37 mouse cellular contexts compared by ENCODE assay signal in genomic region chr2:164700959-164701358, GRCm38 (mm10). TPM values are rescaled to one million over a fixed set of nuclear protein-coding genes. Genes with fewer than 3 reads are reported as not detected.
"Had no signal": no experiment of that assay in that cellular context is flagged by ENCODE, and none has a peak within 500 bp of the region (broad histone marks: within the 10 kb centered on the region; RNA-seq: fewer than 3 reads in every experiment).

No protein-coding gene starts in this region.

- H3K4me2 ChIP-seq: heart, embryonic 12.5 days; hindbrain, embryonic 13.5 days; hindbrain, embryonic 15.5 days; limb, embryonic 13.5 days; liver, embryonic 11.5 days; liver, embryonic 13.5 days; liver, embryonic 15.5 days had no signal

- H3K9ac ChIP-seq: heart, embryonic 12.5 days; hindbrain, embryonic 13.5 days; hindbrain, embryonic 15.5 days; limb, embryonic 13.5 days; liver, embryonic 13.5 days; liver, embryonic 15.5 days had no signal

- H3K27ac ChIP-seq: heart, embryonic 10.5 days; hindbrain, embryonic 13.5 days; hindbrain, embryonic 15.5 days; hindbrain, postnatal 0 days; layer of hippocampus, adult 2 months; left cerebral cortex, adult 2 months; limb, embryonic 13.5 days; liver, embryonic 13.5 days; liver, embryonic 15.5 days had no signal

- H3K9me3 ChIP-seq: heart, embryonic 10.5 days; heart, embryonic 12.5 days; hindbrain, embryonic 13.5 days; hindbrain, embryonic 15.5 days; liver, embryonic 15.5 days had no signal

- ATAC-seq: hindbrain, postnatal 0 days had no signal

- H3K4me3 ChIP-seq: heart, embryonic 10.5 days; heart, embryonic 12.5 days; hindbrain, embryonic 13.5 days; hindbrain, embryonic 15.5 days; layer of hippocampus, adult 2 months; left cerebral cortex, adult 2 months; limb, embryonic 13.5 days; liver, embryonic 13.5 days; liver, embryonic 15.5 days had no signal

- H3K27me3 ChIP-seq: heart, embryonic 12.5 days; hindbrain, embryonic 13.5 days; hindbrain, embryonic 15.5 days; limb, embryonic 13.5 days; liver, embryonic 13.5 days; liver, embryonic 15.5 days had no signal

- DNase-seq: gastrocnemius, postnatal 14 days; gastrocnemius, postnatal 36 days; heart, adult 18-20 months; heart, postnatal 10 days; heart, postnatal 36 days; kidney, adult 18-20 months; kidney, adult 8-10 months; kidney, postnatal 10 days; kidney, postnatal 25 days; kidney, postnatal 4 days; liver; liver, embryonic 13.5 days had no signal

- H3K4me1 ChIP-seq: heart, embryonic 10.5 days; heart, embryonic 12.5 days; hindbrain, embryonic 13.5 days; hindbrain, embryonic 15.5 days; limb, embryonic 13.5 days; liver, embryonic 13.5 days; liver, embryonic 15.5 days had no signal

- H3K36me3 ChIP-seq: heart, embryonic 10.5 days; heart, embryonic 12.5 days; hindbrain, embryonic 13.5 days; hindbrain, embryonic 15.5 days; limb, embryonic 13.5 days; liver, embryonic 13.5 days; liver, embryonic 15.5 days had no signal

RNA-seq across cellular contexts. Expression of gene Spint4, which starts 2.7 kb away (rescaled TPM):
- total RNA-seq: gastrocnemius, adult 18-20 months; gastrocnemius, adult 8-10 months; gastrocnemius, postnatal 14 days; gastrocnemius, postnatal 36 days; heart, adult 18-20 months; heart, adult 8-10 months; heart, postnatal 10 days; heart, postnatal 36 days; hematopoietic stem cell, adult 5-6 weeks; hindbrain, postnatal 0 days; layer of hippocampus, adult 2 months; layer of hippocampus, postnatal 10 days; layer of hippocampus, postnatal 25 days; left cerebral cortex, adult 2 months; left cerebral cortex, postnatal 14 days; left cerebral cortex, postnatal 36 days had no signal
- polyA plus RNA-seq: heart, embryonic 10.5 days; heart, embryonic 12.5 days; heart, embryonic 14.5 days; heart, embryonic 16.5 days; hindbrain, embryonic 11.5 days; hindbrain, embryonic 13.5 days; hindbrain, embryonic 15.5 days; hindbrain, postnatal 0 days; intestine, embryonic 14.5 days; limb, embryonic 11.5 days; limb, embryonic 13.5 days; liver, embryonic 11.5 days; liver, embryonic 13.5 days; liver, embryonic 15.5 days had no signal

RNA-seq across cellular contexts. Expression of gene Spint5, which starts 14.1 kb away (rescaled TPM):
- total RNA-seq: gastrocnemius, adult 18-20 months; gastrocnemius, adult 8-10 months; gastrocnemius, postnatal 14 days; gastrocnemius, postnatal 36 days; heart, adult 18-20 months; heart, adult 8-10 months; heart, postnatal 10 days; heart, postnatal 36 days; hematopoietic stem cell, adult 5-6 weeks; hindbrain, postnatal 0 days; layer of hippocampus, adult 2 months; layer of hippocampus, postnatal 10 days; layer of hippocampus, postnatal 25 days; left cerebral cortex, adult 2 months; left cerebral cortex, postnatal 14 days; left cerebral cortex, postnatal 36 days had no signal
- polyA plus RNA-seq: heart, embryonic 10.5 days; heart, embryonic 12.5 days; heart, embryonic 14.5 days; heart, embryonic 16.5 days; hindbrain, embryonic 11.5 days; hindbrain, embryonic 13.5 days; hindbrain, embryonic 15.5 days; hindbrain, postnatal 0 days; intestine, embryonic 14.5 days; kidney, embryonic 14.5 days; kidney, embryonic 16.5 days; limb, embryonic 11.5 days; limb, embryonic 13.5 days; liver, embryonic 11.5 days; liver, embryonic 13.5 days; liver, embryonic 15.5 days had no signal

RNA-seq across cellular contexts. Expression of gene Wfdc13, which starts 16.1 kb away (rescaled TPM):
- total RNA-seq: gastrocnemius, adult 18-20 months; gastrocnemius, adult 8-10 months; gastrocnemius, postnatal 14 days; gastrocnemius, postnatal 36 days; heart, adult 18-20 months; heart, postnatal 10 days; heart, postnatal 36 days; hematopoietic stem cell, adult 5-6 weeks; hindbrain, postnatal 0 days; layer of hippocampus, adult 2 months; layer of hippocampus, postnatal 10 days; layer of hippocampus, postnatal 25 days; left cerebral cortex, adult 2 months; left cerebral cortex, postnatal 14 days; left cerebral cortex, postnatal 36 days had no signal
- polyA plus RNA-seq: heart, embryonic 10.5 days; heart, embryonic 12.5 days; hindbrain, embryonic 11.5 days; hindbrain, embryonic 13.5 days; hindbrain, embryonic 15.5 days; hindbrain, postnatal 0 days; limb, embryonic 11.5 days; liver, embryonic 11.5 days; liver, embryonic 13.5 days; liver, embryonic 15.5 days had no signal

RNA-seq across cellular contexts. Expression of gene Wfdc11, which starts 27.1 kb away (rescaled TPM):
- total RNA-seq: gastrocnemius, adult 18-20 months; gastrocnemius, adult 8-10 months; gastrocnemius, postnatal 14 days; gastrocnemius, postnatal 36 days; heart, adult 18-20 months; heart, adult 8-10 months; heart, postnatal 10 days; heart, postnatal 36 days; hematopoietic stem cell, adult 5-6 weeks; hindbrain, postnatal 0 days; layer of hippocampus, adult 2 months; layer of hippocampus, postnatal 10 days; layer of hippocampus, postnatal 25 days; left cerebral cortex, adult 2 months; left cerebral cortex, postnatal 14 days; left cerebral cortex, postnatal 36 days had no signal
- polyA plus RNA-seq: heart, embryonic 10.5 days; heart, embryonic 12.5 days; heart, embryonic 14.5 days; heart, embryonic 16.5 days; hindbrain, embryonic 11.5 days; hindbrain, embryonic 13.5 days; hindbrain, embryonic 15.5 days; hindbrain, postnatal 0 days; intestine, embryonic 14.5 days; kidney, embryonic 14.5 days; kidney, embryonic 16.5 days; limb, embryonic 11.5 days; limb, embryonic 13.5 days; liver, embryonic 11.5 days; liver, embryonic 13.5 days; liver, embryonic 15.5 days had no signal

RNA-seq across cellular contexts. Expression of gene Wfdc9, which starts 44.6 kb away (rescaled TPM):
- total RNA-seq: gastrocnemius, adult 18-20 months; gastrocnemius, adult 8-10 months; gastrocnemius, postnatal 14 days; gastrocnemius, postnatal 36 days; heart, adult 18-20 months; heart, adult 8-10 months; heart, postnatal 10 days; heart, postnatal 36 days; hematopoietic stem cell, adult 5-6 weeks; hindbrain, postnatal 0 days; layer of hippocampus, adult 2 months; layer of hippocampus, postnatal 10 days; layer of hippocampus, postnatal 25 days; left cerebral cortex, adult 2 months; left cerebral cortex, postnatal 14 days; left cerebral cortex, postnatal 36 days had no signal
- polyA plus RNA-seq: heart, embryonic 10.5 days; heart, embryonic 12.5 days; heart, embryonic 14.5 days; heart, embryonic 16.5 days; hindbrain, embryonic 11.5 days; hindbrain, embryonic 13.5 days; hindbrain, embryonic 15.5 days; hindbrain, postnatal 0 days; intestine, embryonic 14.5 days; kidney, embryonic 14.5 days; kidney, embryonic 16.5 days; limb, embryonic 11.5 days; limb, embryonic 13.5 days; liver, embryonic 11.5 days; liver, embryonic 13.5 days; liver, embryonic 15.5 days had no signal
